Mouse (Mus musculus): ENCODE data around the gene 4930539E08Rik. TPM values are rescaled to one million over a fixed set of nuclear protein-coding genes. Genes with fewer than 3 reads are reported as not detected.

4930539E08Rik gene
- polyA plus RNA-seq, 1 experiment from 2014 or later: 0.09 TPM

- WGBS: 71% methylated on average over 4 of the region's 4 CpGs
These were observed 33.5 kb upstream of the 4930539E08Rik start for GRCm38 (mm10) chr17:28948661-28949060.

GRCm38 (mm10) chr17:28947011-28947939, 32.2 kb upstream of the 4930539E08Rik start:
- ATAC-seq (ENCODE audit: insufficient number of reproducible peaks, insufficient read depth, low FRiP score, low read depth): no peak
- Histone ChIP-seq H3K36me3 (ENCODE audit: control insufficient read depth, insufficient read depth, low read length) (no peaks in the 10 kb centered on the region), H3K9ac (ENCODE audit: low read length) (no peak overlapping the region), H3K27me3 (ENCODE audit: control insufficient read depth, insufficient read depth, low read length) (no peaks in the 10 kb centered on the region), H3K4me3 (ENCODE audit: control insufficient read depth in 1 of 2, insufficient read depth in 1 of 2, low read depth in 1 of 2, low read length in 2 of 2) (no peak overlapping the region), H3K27ac (replicated peaks in 1 of 2; ENCODE audit: control insufficient read depth in 1 of 2, insufficient read depth in 1 of 2, low read depth in 2 of 2, low read length in 2 of 2) (no peak overlapping the region), H3K9me3 (ENCODE audit: control insufficient read depth, low read length) (peaks cover 6% of the 10 kb centered on the region), H3K4me2 (ENCODE audit: low read length) (no peak overlapping the region), H3K4me1 (ENCODE audit: control insufficient read depth in 2 of 2, insufficient read depth in 2 of 2, low read length in 2 of 2) (peaks cover 3 to 8% of the 10 kb centered on the region in 2 experiments)
- WGBS: 89% methylated on average over 19 of the region's 19 CpGs

More at GRCm38 (mm10) chr17:28948661-28949060, 33.5 kb upstream of the 4930539E08Rik start:
- H3K27me3 ChIP-seq (ENCODE audit: control insufficient read depth, insufficient read depth, low read length): no peaks in the 10 kb centered on the region
- H3K36me3 ChIP-seq (ENCODE audit: control insufficient read depth, insufficient read depth, low read length): no peaks in the 10 kb centered on the region
- no peak overlapping the region for H3K4me3 ChIP-seq (ENCODE audit: control insufficient read depth in 1 of 2, insufficient read depth in 1 of 2, low read depth in 1 of 2, low read length in 2 of 2)
- ATAC-seq (ENCODE audit: insufficient number of reproducible peaks, insufficient read depth, low FRiP score, low read depth): no peak
- no peak overlapping the region for H3K4me2 ChIP-seq (ENCODE audit: low read length)
- peaks cover 6% of the 10 kb centered on the region for H3K9me3 ChIP-seq (ENCODE audit: control insufficient read depth, low read length)
- no peak overlapping the region for H3K9ac ChIP-seq (ENCODE audit: low read length)
- H3K4me1 ChIP-seq (ENCODE audit: control insufficient read depth in 2 of 2, insufficient read depth in 2 of 2, low read length in 2 of 2): peaks cover 5 to 12% of the 10 kb centered on the region in 2 experiments
- no peak overlapping the region for H3K27ac ChIP-seq (replicated peaks in 1 of 2; ENCODE audit: control insufficient read depth in 1 of 2, insufficient read depth in 1 of 2, low read depth in 2 of 2, low read length in 2 of 2)

GRCm38 (mm10) chr17:28944481-28944880, 29.4 kb upstream of the 4930539E08Rik start:
- no peak for ATAC-seq (ENCODE audit: insufficient number of reproducible peaks, insufficient read depth, low FRiP score, low read depth)
- no peak overlapping the region for H3K4me3 ChIP-seq (ENCODE audit: control insufficient read depth in 1 of 2, insufficient read depth in 1 of 2, low read depth in 1 of 2, low read length in 2 of 2)
- H3K27me3 ChIP-seq (ENCODE audit: control insufficient read depth, insufficient read depth, low read length): no peaks in the 10 kb centered on the region
- H3K9ac ChIP-seq (ENCODE audit: low read length): no peak overlapping the region
- H3K4me2 ChIP-seq (ENCODE audit: low read length): no peak overlapping the region
- 87% methylated on average over 7 of the region's 7 CpGs for WGBS
- H3K4me1 ChIP-seq (ENCODE audit: control insufficient read depth in 2 of 2, insufficient read depth in 2 of 2, low read length in 2 of 2): no peaks in the 10 kb centered on the region
- no peaks in the 10 kb centered on the region for H3K36me3 ChIP-seq (ENCODE audit: control insufficient read depth, insufficient read depth, low read length)
- no peak overlapping the region for H3K27ac ChIP-seq (replicated peaks in 1 of 2; ENCODE audit: control insufficient read depth in 1 of 2, insufficient read depth in 1 of 2, low read depth in 2 of 2, low read length in 2 of 2)
- peaks cover 6% of the 10 kb centered on the region for H3K9me3 ChIP-seq (ENCODE audit: control insufficient read depth, low read length)

- 86% methylated on average over 7 of the region's 7 CpGs for WGBS
- Histone ChIP-seq H3K4me2 (ENCODE audit: low read length) (no peak within 1 kb of the TSS), H3K4me3 (ENCODE audit: control insufficient read depth in 1 of 2, insufficient read depth in 1 of 2, low read depth in 1 of 2, low read length in 2 of 2) (no peak within 1 kb of the TSS), H3K27me3 (ENCODE audit: control insufficient read depth, insufficient read depth, low read length) (no peaks in the 10 kb centered on the region), H3K4me1 (ENCODE audit: control insufficient read depth in 2 of 2, insufficient read depth in 2 of 2, low read length in 2 of 2) (no peaks in the 10 kb centered on the region), H3K27ac (replicated peaks in 1 of 2; ENCODE audit: control insufficient read depth in 1 of 2, insufficient read depth in 1 of 2, low read depth in 2 of 2, low read length in 2 of 2) (no peak within 1 kb of the TSS), H3K9ac (ENCODE audit: low read length) (no peak within 1 kb of the TSS), H3K36me3 (ENCODE audit: control insufficient read depth, insufficient read depth, low read length) (no peaks in the 10 kb centered on the region), H3K9me3 (ENCODE audit: control insufficient read depth, low read length) (peaks cover 6% of the 10 kb centered on the region)
- ATAC-seq (ENCODE audit: insufficient number of reproducible peaks, insufficient read depth, low FRiP score, low read depth): no peak
These were observed 28.6 kb upstream of the 4930539E08Rik start, which contains the start of gene Pxt1 for GRCm38 (mm10) chr17:28943740-28944139. Gene Pxt1, minus strand, starts transcription at chr17:28943840.

- H3K27ac ChIP-seq (replicated peaks in 1 of 2; ENCODE audit: control insufficient read depth in 1 of 2, insufficient read depth in 1 of 2, low read depth in 2 of 2, low read length in 2 of 2): no peak overlapping the region
- no peaks in the 10 kb centered on the region for H3K4me1 ChIP-seq (ENCODE audit: control insufficient read depth in 2 of 2, insufficient read depth in 2 of 2, low read length in 2 of 2)
- H3K4me3 ChIP-seq (ENCODE audit: control insufficient read depth in 1 of 2, insufficient read depth in 1 of 2, low read depth in 1 of 2, low read length in 2 of 2): no peak overlapping the region
- 67% methylated on average over 10 of the region's 11 CpGs for WGBS
- H3K27me3 ChIP-seq (ENCODE audit: control insufficient read depth, insufficient read depth, low read length): no peaks in the 10 kb centered on the region
- H3K4me2 ChIP-seq (ENCODE audit: low read length): no peak overlapping the region
- H3K9me3 ChIP-seq (ENCODE audit: control insufficient read depth, low read length): peaks cover 2% of the 10 kb centered on the region; the same call in 1 of the 2 replicates
- no peak overlapping the region for H3K9ac ChIP-seq (ENCODE audit: low read length)
- H3K36me3 ChIP-seq (ENCODE audit: control insufficient read depth, insufficient read depth, low read length): no peaks in the 10 kb centered on the region
- no peak for ATAC-seq (ENCODE audit: insufficient number of reproducible peaks, insufficient read depth, low FRiP score, low read depth)
These were observed 27.0 kb upstream of the 4930539E08Rik start for GRCm38 (mm10) chr17:28942101-28942500.

GRCm38 (mm10) chr17:28940776-28941555, 25.8 kb upstream of the 4930539E08Rik start:
- no peaks in the 10 kb centered on the region for H3K27me3 ChIP-seq (ENCODE audit: control insufficient read depth, insufficient read depth, low read length)
- 91% methylated on average over 25 of the region's 25 CpGs for WGBS
- H3K9me3 ChIP-seq (ENCODE audit: control insufficient read depth, low read length): peaks cover 5% of the 10 kb centered on the region; the same call in 1 of the 2 replicates
- H3K4me1 ChIP-seq (ENCODE audit: control insufficient read depth in 2 of 2, insufficient read depth in 2 of 2, low read length in 2 of 2): no peaks in the 10 kb centered on the region
- no peak for ATAC-seq (ENCODE audit: insufficient number of reproducible peaks, insufficient read depth, low FRiP score, low read depth)
- no peak overlapping the region for H3K9ac ChIP-seq (ENCODE audit: low read length)
- no peak overlapping the region for H3K4me3 ChIP-seq (ENCODE audit: control insufficient read depth in 1 of 2, insufficient read depth in 1 of 2, low read depth in 1 of 2, low read length in 2 of 2)
- H3K36me3 ChIP-seq (ENCODE audit: control insufficient read depth, insufficient read depth, low read length): no peaks in the 10 kb centered on the region
- no peak overlapping the region for H3K4me2 ChIP-seq (ENCODE audit: low read length)
- H3K27ac ChIP-seq (replicated peaks in 1 of 2; ENCODE audit: control insufficient read depth in 1 of 2, insufficient read depth in 1 of 2, low read depth in 2 of 2, low read length in 2 of 2): no peak overlapping the region

GRCm38 (mm10) chr17:28936622-28937345, 21.7 kb upstream of the 4930539E08Rik start:
- no peaks in the 10 kb centered on the region for H3K27me3 ChIP-seq (ENCODE audit: control insufficient read depth, insufficient read depth, low read length)
- H3K27ac ChIP-seq (replicated peaks in 1 of 2; ENCODE audit: control insufficient read depth in 1 of 2, insufficient read depth in 1 of 2, low read depth in 2 of 2, low read length in 2 of 2): no peak overlapping the region
- H3K4me2 ChIP-seq (ENCODE audit: low read length): no peak overlapping the region
- H3K9ac ChIP-seq (ENCODE audit: low read length): no peak overlapping the region
- H3K36me3 ChIP-seq (ENCODE audit: control insufficient read depth, insufficient read depth, low read length): no peaks in the 10 kb centered on the region
- 77% methylated on average over 10 of the region's 10 CpGs for WGBS
- H3K4me1 ChIP-seq (ENCODE audit: control insufficient read depth in 2 of 2, insufficient read depth in 2 of 2, low read length in 2 of 2): no peaks in the 10 kb centered on the region; a peak in 1 of 4 replicates
- peaks cover 5% of the 10 kb centered on the region; the same call in 1 of the 2 replicates for H3K9me3 ChIP-seq (ENCODE audit: control insufficient read depth, low read length)
- no peak overlapping the region for H3K4me3 ChIP-seq (ENCODE audit: control insufficient read depth in 1 of 2, insufficient read depth in 1 of 2, low read depth in 1 of 2, low read length in 2 of 2)
- no peak for ATAC-seq (ENCODE audit: insufficient number of reproducible peaks, insufficient read depth, low FRiP score, low read depth)
